Mouse (Mus musculus) A20 (cell line): Measurements from ENCODE around the gene Rundc1.
A peak's percentile ranks its signal among the peaks of the same experiment; 100 is the strongest.
"Not testable (repeated sequence)": the region's sequence is repeated elsewhere in the genome, so short reads cannot be mapped to it uniquely, and the experiment has no call there.

Source experiments
- DNase-seq: peaks from one replicate; pipeline ENCODE4 v3.0.0-alpha.2; 2011; ENCODE audit warnings: low read depth, low spot score

Rundc1 gene

DNA sequence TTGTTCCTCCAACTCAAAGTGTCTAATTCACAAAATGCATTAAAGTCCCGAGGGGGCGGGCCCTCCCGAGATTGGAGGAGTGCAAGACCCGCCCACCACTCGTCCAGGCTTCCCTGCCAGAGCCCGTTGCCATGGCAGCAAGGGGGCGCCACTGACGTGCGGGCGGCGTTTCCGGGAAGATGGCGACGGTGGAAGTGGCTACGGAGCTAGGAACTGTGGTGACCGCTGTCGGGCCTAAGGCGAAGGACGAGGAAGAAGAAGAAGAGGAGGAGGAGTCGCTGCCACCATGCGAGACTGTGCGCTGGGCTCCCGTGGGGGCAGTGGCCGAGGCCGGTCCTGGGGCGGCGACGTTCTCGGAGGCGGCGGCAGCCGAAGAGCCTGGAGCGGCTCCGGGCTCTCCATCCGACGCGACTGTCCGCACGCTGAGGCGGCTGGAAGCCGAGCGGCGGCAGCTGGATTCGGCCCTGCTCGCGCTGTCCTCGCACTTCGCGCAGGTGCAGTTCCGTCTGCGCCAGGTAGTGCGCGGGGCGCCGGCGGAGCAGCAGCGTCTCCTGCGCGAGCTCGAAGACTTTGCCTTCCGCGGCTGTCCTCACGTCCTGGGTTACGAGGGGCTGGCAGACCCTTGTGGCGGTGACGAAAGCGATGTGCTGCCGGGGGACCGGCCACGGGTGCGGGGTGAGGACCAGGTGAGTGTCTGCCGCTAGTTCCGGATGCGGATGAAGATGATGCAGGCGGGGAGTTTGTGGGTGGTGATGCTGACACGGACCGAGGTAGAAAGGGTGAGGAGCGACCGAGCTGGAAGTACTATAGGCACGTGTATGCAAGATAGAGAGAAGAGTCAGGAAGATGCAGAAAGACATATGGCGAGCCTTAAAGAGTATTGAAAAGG, at the start of gene Rundc1, which contains the start of gene Ptges3l:
Gene Rundc1, plus strand, starts transcription at position 161 of the 889 bp plus-strand sequence.
Gene Ptges3l, minus strand, starts transcription at position 409 of the 889 bp plus-strand sequence.
- peak; percentile 97 for DNase-seq

DNA sequence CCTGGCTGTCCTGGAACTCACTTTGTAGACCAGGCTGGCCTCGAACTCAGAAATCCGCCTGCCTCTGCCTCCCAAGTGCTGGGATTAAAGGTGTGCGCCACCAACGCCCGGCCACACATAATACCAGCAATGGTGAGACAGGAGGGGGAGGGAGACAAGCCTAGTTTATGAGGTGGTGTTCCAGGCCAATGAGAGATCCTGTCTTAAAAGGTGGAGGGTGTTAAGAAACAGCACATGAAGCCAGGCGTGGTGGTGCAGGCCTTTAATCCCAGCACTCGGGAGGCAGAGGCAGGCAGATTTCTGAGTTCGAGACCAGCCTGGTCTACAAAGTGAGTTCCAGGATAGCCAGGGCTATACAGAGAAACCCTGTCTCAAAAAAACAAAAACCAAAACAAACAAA, 46.7 kb upstream of the Rundc1 start:
- not testable (repeated sequence) for DNase-seq

- no peak for DNase-seq
Measured at GRCm38 (mm10) chr11:101378926-101379325, 46.0 kb upstream of the Rundc1 start.

- peak; percentile 7 for DNase-seq
Measured at GRCm38 (mm10) chr11:101381817-101382216, 43.1 kb upstream of the Rundc1 start.

- DNase-seq = peak; percentile 80
Measured at GRCm38 (mm10) chr11:101395110-101395509, 29.8 kb upstream of the Rundc1 start.

DNA sequence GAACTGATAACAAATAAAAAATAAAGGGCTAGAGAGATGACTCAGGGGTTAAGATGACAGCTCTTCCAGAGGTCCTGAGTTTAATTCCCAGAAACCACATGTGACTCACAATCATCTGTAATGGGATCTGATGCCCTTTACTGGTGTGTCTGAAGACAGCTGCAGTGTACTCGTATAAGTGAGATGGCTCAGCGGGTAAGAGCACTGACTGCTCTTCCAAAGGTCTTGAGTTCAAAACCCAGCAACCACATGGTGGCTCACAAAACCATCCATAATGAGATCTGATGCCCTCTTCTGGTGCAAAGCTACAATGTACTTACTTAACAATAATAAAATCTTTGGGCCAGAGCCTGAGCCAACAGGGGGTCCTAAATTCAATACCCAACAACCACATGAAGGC, 9.6 kb upstream of the Rundc1 start:
- DNase-seq = peak; percentile 49

DNA sequence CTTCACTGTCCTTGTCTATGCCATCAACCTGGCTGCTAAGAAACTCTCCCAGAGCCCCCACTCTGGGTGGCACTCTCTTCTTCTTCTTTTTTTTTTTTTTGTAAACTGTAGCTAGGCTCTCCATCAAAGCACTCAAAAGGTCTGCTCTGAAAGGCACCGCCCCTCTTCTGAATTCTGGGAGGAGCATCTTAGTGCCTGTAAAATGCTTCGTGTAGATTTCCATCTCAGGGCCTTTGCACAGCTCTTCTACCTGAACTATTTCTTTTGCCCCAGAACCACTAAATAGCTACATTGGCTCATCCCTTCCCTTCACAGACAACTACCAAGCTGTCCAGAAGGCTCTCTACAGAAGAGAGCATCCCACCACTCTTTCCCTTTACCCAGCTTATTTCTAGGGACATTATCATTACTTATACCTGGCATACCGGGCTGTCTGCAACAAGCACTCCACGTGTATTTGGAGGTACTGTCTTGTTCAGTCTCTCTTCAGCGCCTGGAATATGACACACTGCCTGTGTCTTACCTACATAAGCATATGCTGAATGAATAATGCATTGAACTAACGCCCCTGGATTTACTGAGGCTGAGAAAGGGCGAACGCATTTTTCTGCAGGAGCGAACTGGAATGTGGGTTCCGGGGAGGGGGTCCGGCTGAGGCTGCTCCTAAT, 8.3 kb upstream of the Rundc1 start:
- peak; percentile 80 for DNase-seq

GRCm38 (mm10) chr11:101417101-101417855, 7.6 kb upstream of the Rundc1 start, which contains the start of gene Aarsd1:
Aarsd1 (minus strand) TSS chr11:101417615.
- peak; percentile 93 for DNase-seq

- no peak for DNase-seq
Measured at GRCm38 (mm10) chr11:101418991-101419390, 5.9 kb upstream of the Rundc1 start.

GRCm38 (mm10) chr11:101419610-101420009, 5.3 kb upstream of the Rundc1 start:
- peak; percentile 83 for DNase-seq

- DNase-seq = peak; percentile 34
Measured at GRCm38 (mm10) chr11:101420148-101420547, 4.7 kb upstream of the Rundc1 start.

DNA sequence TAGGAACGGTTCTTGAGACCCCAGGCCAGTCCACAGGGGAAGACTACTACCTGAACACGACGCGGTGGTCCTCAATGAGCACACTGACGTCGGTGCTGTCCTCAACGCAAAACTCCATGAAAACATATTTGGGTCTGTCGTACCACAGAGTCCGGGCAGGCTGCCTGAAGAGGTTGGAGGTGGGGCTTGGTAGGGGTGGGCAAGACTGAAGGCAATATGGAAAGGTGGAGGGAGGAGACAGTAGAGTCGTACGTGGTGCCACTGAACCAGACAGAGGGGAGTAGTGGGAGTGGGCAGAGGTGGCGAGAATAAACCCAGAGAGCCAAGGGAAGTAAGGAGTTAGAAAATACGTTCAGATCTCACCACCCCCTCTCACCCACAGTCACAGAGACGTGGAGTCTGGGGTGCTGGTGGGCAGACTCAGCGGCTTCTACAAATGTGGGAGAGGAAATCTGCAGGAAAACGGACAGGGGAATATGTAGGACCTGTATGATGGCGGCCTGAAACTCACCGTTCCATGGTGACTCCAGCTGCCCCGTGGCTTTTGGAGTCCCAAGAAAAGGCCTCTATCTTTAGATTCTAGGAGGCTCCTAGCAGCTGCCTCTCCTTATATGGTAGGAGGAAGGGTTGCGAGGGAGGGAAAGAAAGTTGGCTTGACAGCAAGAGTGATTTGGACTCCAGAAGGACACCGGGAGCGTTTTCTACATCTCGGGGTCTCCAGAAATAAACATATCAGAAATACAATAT, 607 bp upstream of the Rundc1 start, which contains the start of gene Gm27029:
Gene Gm27029, minus strand, starts transcription at position 692 of the 747 bp plus-strand sequence.
- no peak for DNase-seq

DNA sequence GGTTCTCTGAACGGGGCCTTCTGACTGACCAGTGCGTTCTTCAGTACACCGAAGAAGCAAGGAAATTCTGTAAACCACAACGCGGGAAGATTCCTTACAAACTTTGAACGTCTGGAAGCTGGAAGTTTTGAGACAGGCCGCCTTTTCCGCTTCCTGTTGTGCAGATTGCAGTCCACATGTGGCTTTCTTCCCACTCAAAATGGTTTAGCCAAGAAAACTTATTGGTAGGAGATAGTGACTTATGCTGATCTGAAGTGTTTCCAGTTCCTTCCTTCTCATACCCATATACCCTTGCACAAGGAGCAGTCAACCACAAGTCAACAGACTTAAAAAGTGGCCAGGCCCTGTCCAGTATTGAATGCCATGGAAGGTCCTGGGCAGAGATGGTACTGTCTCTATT, 1.3 kb downstream of the Rundc1 start:
- DNase-seq = no peak

GRCm38 (mm10) chr11:101431327-101431726, 6.4 kb downstream of the Rundc1 start:
- no peak for DNase-seq

DNA sequence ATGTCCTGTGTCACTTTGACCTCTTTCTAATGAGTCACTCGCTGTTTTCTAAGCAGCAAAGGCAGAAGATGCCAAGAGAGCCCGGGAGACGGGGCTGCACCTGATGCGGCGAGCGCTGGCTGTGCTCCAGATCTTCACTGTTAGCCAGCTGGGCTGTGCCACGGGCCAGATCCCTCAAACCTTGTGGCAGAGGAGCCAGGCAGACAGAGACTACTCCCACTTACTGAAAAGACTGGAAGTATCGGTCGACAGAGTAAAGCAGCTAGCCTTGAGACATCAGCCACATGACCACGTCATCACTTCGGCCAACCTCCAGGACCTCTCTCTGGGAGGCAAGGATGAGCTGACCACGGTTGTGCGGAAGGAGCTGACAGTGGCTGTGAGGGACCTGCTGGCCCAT, 8.5 kb downstream of the Rundc1 start:
- DNase-seq = no peak

- DNase-seq = no peak
Measured at GRCm38 (mm10) chr11:101435831-101436230, 10.9 kb downstream of the Rundc1 start.

DNA sequence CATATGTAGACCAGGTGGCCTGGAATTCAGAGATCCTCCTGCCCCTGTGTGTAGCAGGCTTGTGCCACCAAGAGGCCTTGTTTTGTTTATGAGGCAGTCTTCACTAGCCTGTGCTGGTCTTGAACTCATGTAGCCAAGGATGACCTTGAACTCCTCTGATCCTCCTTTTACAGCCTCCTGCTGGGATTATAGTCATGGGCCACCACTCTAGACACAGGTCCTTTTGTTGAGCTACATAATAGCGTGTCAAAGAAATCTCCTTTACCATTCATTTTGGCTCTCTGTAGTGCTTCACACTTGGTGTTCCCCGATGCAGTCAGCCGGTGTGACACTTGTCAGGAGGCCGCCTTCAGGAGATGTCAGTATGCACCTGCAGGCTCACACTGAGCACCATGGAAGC, 12.0 kb downstream of the Rundc1 start:
- no peak for DNase-seq

DNA sequence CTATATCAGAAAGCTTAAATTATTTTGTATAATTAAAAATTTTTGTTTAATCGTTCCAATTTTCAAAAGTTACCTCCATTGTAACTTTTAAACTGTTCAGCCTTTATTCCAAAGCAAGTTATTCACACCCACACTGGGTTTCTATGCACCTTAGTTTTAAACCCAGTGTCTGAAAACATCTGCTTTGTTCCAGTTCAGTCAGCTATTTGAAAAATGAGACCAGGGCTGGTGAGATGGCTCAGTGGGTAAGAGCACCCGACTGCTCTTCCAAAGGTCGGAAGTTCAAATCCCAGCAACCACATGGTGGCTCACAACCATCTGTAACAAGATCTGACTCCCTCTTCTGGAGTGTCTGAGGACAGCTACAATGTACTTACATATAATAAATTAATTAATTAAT, 13.1 kb downstream of the Rundc1 start:
- not testable (repeated sequence) for DNase-seq

- DNase-seq = not testable (repeated sequence)
Measured at GRCm38 (mm10) chr11:101441450-101442126, 16.7 kb downstream of the Rundc1 start.

DNA sequence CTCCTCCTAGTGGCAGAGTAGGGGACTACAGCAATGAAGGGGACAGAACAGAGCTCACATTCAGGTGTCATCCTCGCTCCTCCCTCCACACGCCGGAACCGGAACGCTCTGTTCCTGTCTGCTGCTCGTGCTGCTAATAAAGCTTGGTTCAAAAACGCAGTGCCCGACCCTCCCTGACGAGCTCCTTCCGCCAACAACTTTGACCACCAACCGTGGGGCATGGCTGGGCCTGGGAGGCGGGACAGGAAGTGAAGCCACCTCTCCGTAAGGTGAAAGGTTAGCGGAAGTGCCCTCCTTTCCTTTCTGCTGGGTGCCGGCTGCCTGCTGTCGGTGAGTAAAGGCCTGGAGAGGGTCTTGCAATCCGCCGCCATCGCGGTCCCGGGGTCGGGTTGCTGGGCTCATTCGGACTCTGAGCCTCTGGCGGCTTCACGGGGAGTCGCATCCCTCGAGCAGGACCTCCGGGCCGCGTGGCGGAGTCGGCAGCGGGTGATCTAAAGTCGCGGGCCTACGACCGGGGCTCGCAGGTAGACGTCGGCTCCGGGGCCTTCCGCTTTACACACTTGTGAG, 17.3 kb downstream of the Rundc1 start, which contains the start of gene Rpl27:
Gene Rpl27, plus strand, starts transcription at position 172 of the 567 bp plus-strand sequence.
- peak; percentile 100 for DNase-seq
